Mouse (Mus musculus): ENCODE data around the gene Wwc1. TPM values are rescaled to one million over a fixed set of nuclear protein-coding genes. Genes with fewer than 3 reads are reported as not detected.

The Wwc1 gene
- polyA plus RNA-seq (2016; fragmentation: Nextera tagmentation; extraction: Ambion mirVana), result 14.6 and 15.2 TPM in 2 replicates

DNA sequence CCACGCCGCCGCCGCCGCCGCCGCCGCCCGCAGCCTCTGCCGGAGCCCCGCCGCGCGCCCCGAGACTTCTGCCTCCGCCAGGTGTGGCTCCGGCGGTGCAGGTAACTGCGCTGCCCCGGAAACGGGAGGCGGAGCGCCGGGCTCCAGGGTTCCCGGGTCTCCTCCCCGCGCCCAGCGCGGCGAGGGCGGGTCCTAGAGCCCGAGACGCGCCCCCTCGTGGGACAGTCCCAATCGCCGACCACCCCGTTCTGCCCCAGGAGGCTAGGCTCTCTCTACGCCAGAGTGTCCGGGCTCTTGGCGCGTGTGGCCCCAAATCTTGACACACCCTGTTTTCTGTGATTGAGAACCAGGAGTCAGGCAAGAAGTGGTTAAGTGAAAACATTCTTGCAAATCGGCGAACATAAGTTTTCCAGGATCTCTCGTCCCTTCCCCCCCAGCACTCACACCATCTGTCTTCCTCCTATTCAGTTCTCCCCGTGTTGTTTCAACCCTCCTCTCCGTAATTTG is at the start of gene Wwc1:
Gene Wwc1, minus strand, starts transcription at position 117 of the 507 bp plus-strand sequence.
- H3K36me3 ChIP-seq, result no peaks in the 10 kb centered on the region
- H3K9me3 ChIP-seq (replicated peaks), result no peaks in the 10 kb centered on the region
- H3K4me2 ChIP-seq (replicated peaks), result peak within 1 kb of the TSS; percentile 89
- H3K4me3 ChIP-seq, result peak within 1 kb of the TSS; percentile 86
- WGBS, result under 1% methylated on average over 38 of the region's 47 CpGs
- H3K9ac ChIP-seq, result peak within 1 kb of the TSS; percentile 91
- peak; percentile 60 for ATAC-seq (ENCODE audit: low FRiP score)
- H3K27ac ChIP-seq, result peak within 1 kb of the TSS; percentile 66; the same call in 1 of the 2 replicates
- H3K4me1 ChIP-seq, result peaks cover 40% of the 10 kb centered on the region
- peaks cover 32% of the 10 kb centered on the region for H3K27me3 ChIP-seq

DNA sequence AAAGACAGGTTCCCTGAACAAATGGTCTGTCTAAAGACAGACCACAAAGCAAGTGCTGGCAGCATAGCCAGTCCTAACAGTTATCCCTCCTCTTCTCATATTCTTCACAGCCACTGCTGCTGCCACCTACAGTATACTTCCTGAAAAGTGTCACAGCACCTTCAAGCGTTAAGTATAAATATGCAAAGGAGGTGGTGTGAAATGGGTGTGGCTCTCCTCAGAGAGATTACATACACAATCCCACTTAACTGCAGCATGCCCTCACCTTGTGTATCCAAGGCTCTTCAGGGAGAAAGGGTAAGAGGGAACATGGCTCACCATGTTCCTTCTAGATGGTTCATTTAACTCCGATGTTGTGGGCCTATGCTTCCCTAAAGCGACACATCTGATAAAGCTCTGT is 39.7 kb upstream of the Wwc1 start:
- no peak for ATAC-seq (ENCODE audit: low FRiP score)
- Histone ChIP-seq H3K27ac (no peak overlapping the region), H3K9ac (no peak overlapping the region), H3K9me3 (replicated peaks) (peaks cover 3% of the 10 kb centered on the region; the same call in 1 of the 2 replicates), H3K27me3 (no peaks in the 10 kb centered on the region), H3K36me3 (peaks cover 20% of the 10 kb centered on the region), H3K4me3 (no peak overlapping the region), H3K4me1 (no peaks in the 10 kb centered on the region), H3K4me2 (replicated peaks) (no peak overlapping the region)
- WGBS, result 69% methylated on average over 3 of the region's 3 CpGs

DNA sequence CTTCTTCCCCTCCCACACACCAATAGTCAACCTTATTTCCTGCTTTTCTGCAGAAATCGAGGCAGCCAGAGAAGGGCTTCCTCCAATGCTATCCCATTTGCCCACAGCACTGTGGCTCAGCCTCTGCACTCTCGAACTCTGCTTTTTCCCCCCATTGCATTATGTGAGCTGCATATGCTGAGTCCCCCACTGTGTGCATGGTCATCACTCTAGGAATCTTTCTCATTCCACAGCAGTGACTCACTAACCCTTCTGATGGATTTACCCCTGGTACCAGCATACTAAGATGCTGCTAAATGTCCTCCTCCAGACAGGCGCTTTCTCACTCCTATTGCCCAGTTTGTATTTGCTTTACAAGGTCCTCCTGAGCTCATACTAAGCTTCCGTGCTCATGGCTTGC is 32.9 kb upstream of the Wwc1 start:
- Histone ChIP-seq H3K27ac (no peak overlapping the region), H3K27me3 (no peaks in the 10 kb centered on the region), H3K9ac (no peak overlapping the region), H3K4me3 (no peak overlapping the region), H3K4me1 (peaks cover 9% of the 10 kb centered on the region), H3K9me3 (replicated peaks) (no peaks in the 10 kb centered on the region), H3K36me3 (peaks cover 5% of the 10 kb centered on the region), H3K4me2 (replicated peaks) (no peak overlapping the region)
- no peak for ATAC-seq (ENCODE audit: low FRiP score)
- WGBS, result 85% methylated on average over 4 of the region's 4 CpGs

DNA sequence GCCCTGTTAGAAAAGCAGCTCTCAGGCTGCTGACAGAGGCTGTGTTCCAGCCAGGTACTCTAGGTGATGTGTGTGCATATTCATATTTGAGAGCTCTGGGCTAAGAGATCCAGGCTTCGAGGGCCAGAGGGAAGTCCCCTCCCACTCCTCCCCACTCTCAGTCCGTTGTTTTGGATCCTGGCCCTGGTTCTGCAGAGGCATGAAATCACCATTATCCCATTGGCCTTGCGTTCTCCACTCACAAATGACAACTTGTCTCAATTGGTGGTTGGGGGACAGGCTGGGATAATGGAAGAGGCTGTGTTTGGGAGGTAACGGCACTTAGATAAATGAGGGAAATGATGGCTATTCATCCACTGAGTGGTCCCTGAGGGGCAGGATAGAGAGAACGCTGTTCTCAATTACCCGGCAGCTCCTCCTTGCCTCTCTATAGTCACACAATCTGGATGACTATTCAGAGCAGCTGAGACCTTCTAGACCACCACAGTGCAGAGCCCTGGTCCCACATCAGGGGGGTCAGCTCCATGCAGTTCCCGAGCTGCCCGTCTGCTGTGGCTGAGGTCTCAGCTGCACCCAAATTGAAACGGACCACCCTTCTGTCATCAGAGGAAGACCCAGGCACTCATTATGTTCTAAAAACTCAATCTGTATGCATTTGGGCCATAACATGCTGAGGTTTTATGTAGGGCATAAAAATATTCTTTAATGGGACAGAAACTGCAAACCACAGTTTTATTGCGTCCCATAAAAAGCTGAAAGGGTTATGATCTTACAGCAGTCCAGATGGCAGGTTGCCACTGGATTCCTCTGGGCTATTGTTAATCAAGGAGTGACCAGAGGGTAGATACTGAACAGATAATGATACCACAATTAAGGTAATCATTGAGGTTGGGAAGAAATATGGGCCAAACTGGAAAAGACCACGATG is 29.2 kb upstream of the Wwc1 start:
- Histone ChIP-seq H3K4me3 (no peak overlapping the region), H3K4me1 (peaks cover 9% of the 10 kb centered on the region), H3K9ac (no peak overlapping the region), H3K36me3 (peaks cover 10% of the 10 kb centered on the region), H3K27ac (peak overlapping the region; percentile 57), H3K9me3 (replicated peaks) (no peaks in the 10 kb centered on the region), H3K27me3 (no peaks in the 10 kb centered on the region), H3K4me2 (replicated peaks) (no peak overlapping the region)
- WGBS, result 43% methylated on average over 11 of the region's 11 CpGs
- peak; percentile 90 for ATAC-seq (ENCODE audit: low FRiP score)

DNA sequence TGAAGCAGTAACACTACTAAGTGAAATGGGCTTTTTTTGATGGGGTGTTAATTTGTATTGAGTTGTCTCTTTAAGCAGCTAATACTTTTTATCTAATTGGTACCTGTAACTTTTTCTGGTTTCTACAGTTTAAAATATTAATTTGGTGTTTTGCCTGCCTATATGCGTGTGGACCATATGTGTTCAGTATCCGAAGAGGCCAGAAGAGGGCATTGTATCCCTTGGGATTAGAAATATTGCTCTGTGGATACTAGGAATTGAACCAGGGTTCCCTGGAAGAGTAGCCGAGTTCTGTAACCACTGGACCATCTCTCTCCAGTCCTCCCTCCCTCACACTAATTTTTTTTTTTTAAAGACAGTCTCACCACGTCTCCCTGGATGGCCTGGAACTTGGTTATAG is 22.6 kb upstream of the Wwc1 start:
- Histone ChIP-seq H3K4me3 (no peak overlapping the region), H3K4me1 (peaks cover 30% of the 10 kb centered on the region), H3K9ac (no peak overlapping the region), H3K9me3 (replicated peaks) (no peaks in the 10 kb centered on the region), H3K27me3 (no peaks in the 10 kb centered on the region), H3K4me2 (replicated peaks) (no peak overlapping the region), H3K36me3 (peaks cover 2% of the 10 kb centered on the region), H3K27ac (no peak overlapping the region)
- 51% methylated on average over 4 of the region's 4 CpGs for WGBS
- no peak for ATAC-seq (ENCODE audit: low FRiP score)

DNA sequence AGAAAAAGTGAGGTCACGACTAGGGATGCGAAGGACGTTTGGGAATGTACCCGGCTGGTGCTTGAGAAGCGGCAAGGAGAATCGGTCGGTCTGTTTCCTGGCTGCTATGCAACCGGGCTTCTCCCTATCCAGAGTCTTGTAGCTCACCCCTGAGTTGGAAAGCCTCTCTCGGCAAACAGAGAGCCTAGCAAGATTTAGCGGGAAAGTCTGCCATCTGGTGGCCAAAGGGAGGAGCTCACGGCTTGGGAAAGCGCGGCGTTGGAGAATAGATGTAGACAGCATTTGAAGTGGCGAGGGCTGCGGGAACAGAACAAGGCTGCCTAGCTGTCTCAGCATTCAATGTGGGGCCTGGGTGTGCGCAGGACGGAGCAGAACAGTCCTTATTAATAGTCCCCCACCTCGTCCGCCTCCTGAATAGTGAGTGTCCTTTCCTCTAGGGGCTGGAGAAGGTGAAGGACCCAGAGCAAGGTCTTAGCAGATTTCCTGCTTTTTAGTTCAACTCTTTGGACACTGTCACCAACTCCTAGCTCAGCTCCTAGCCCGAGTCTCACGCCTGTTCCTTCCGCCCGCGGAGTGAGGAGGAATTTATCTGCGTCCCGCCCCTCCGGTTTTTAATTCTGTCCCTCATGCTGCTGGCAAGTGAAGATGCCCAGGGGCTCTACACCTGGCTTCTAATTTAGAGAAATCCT is 21.1 kb upstream of the Wwc1 start:
- no peak overlapping the region for H3K27ac ChIP-seq
- no peak overlapping the region for H3K4me3 ChIP-seq
- H3K9me3 ChIP-seq (replicated peaks), result no peaks in the 10 kb centered on the region
- peak overlapping the region; percentile 50 for H3K4me2 ChIP-seq (replicated peaks)
- 7% methylated on average over 28 of the region's 28 CpGs for WGBS
- H3K4me1 ChIP-seq, result peaks cover 30% of the 10 kb centered on the region
- H3K9ac ChIP-seq, result no peak overlapping the region
- ATAC-seq (ENCODE audit: low FRiP score), result peak; percentile 79
- no peaks in the 10 kb centered on the region for H3K36me3 ChIP-seq
- H3K27me3 ChIP-seq, result no peaks in the 10 kb centered on the region

DNA sequence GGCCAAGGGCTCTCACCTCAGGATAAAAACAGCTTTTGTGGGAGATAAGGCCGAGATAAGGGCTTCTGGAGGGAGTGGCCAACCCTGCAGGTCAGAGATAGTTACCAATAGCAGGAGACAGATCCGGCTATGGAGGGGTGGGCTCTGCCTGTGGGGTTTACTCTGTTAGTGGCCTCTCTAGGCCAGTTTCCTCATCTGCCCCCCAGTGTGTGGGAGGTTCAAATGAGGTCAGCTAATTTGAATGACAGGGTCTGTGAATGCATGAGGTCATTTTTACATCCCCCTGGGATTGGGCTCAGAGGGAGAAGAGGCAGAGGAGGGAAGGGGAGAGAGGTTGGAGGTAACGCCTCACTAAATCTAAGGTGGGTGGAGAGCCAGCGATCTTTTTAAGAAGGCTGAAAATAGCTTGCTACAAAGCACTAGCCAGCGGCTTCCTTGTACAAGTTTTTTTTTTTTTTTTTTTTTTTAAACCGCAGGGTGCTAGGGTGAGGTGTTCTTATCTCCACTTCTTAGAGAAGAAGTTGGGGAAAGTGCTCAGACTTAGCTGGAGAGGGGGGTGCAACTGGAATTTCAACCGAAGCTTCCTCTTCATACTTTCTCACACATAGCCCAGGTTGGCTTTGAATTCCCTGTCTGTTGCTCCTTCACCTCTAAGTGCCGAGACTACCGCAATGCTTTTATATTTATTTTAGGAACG is 20.4 kb upstream of the Wwc1 start:
- Histone ChIP-seq H3K4me3 (no peak overlapping the region), H3K9ac (no peak overlapping the region), H3K9me3 (replicated peaks) (no peaks in the 10 kb centered on the region), H3K36me3 (no peaks in the 10 kb centered on the region), H3K4me2 (replicated peaks) (peak overlapping the region; percentile 50), H3K27me3 (no peaks in the 10 kb centered on the region), H3K27ac (no peak overlapping the region), H3K4me1 (peaks cover 30% of the 10 kb centered on the region)
- 5% methylated on average over 10 of the region's 10 CpGs for WGBS
- ATAC-seq (ENCODE audit: low FRiP score), result peak; percentile 20

DNA sequence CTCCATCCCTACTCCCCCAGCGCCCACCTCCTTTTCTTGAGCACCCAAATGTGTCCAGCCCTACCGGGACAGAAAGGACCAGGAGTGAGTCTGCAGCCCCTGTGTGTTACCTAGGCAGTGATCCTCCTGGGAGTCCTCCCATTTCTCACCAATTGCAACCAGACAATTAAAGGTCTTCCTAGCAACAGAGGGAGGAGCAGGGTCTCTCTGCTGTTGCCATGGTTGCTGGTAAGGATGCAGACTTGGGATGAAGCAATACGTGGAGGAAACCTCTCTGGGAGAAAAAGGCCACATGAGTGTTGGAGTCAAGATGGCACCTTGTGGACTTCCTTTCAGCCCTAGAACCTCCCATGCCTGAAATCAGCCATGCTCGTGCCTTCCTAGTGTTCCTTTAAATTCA is 19.7 kb upstream of the Wwc1 start:
- 14% methylated on average over 4 of the region's 4 CpGs for WGBS
- H3K9me3 ChIP-seq (replicated peaks), result no peaks in the 10 kb centered on the region
- H3K4me3 ChIP-seq, result no peak overlapping the region
- no peak overlapping the region; the same call in 1 of the 2 replicates for H3K27ac ChIP-seq
- ATAC-seq (ENCODE audit: low FRiP score), result peak; percentile 30; the same call in 1 of the 2 replicates
- no peaks in the 10 kb centered on the region for H3K36me3 ChIP-seq
- 0 out of 2 replicates have a peak overlapping the region, but pooled peaks have one; percentile 13 for H3K4me2 ChIP-seq (replicated peaks)
- peaks cover 30% of the 10 kb centered on the region for H3K4me1 ChIP-seq
- no peaks in the 10 kb centered on the region for H3K27me3 ChIP-seq
- H3K9ac ChIP-seq, result peak overlapping the region; percentile 18; the same call in 1 of the 2 replicates

DNA sequence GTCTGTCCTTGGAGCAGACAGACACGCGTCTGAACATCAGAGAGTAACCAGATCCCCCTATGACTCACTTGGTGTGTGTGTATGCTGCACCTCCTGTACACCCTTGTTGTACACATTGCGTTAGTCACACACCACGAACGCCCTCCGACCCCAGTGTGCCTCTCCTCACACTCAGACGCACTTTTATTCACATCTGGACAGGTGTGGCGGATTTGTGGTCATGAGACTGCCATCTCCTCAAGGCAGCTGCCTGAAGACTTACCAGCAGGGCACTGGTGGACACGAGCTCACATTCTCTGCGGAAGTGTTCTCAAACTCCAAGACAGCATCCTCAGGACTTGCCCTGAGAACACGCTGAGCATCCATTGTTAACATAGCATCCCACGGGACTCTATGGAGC is 17.7 kb upstream of the Wwc1 start:
- ATAC-seq (ENCODE audit: low FRiP score), result no peak
- no peak overlapping the region for H3K27ac ChIP-seq
- H3K27me3 ChIP-seq, result no peaks in the 10 kb centered on the region
- no peak overlapping the region for H3K9ac ChIP-seq
- H3K36me3 ChIP-seq, result no peaks in the 10 kb centered on the region
- H3K4me3 ChIP-seq, result no peak overlapping the region
- no peaks in the 10 kb centered on the region for H3K9me3 ChIP-seq (replicated peaks)
- H3K4me2 ChIP-seq (replicated peaks), result no peak overlapping the region
- peaks cover 30% of the 10 kb centered on the region for H3K4me1 ChIP-seq
- 82% methylated on average over 12 of the region's 12 CpGs for WGBS

DNA sequence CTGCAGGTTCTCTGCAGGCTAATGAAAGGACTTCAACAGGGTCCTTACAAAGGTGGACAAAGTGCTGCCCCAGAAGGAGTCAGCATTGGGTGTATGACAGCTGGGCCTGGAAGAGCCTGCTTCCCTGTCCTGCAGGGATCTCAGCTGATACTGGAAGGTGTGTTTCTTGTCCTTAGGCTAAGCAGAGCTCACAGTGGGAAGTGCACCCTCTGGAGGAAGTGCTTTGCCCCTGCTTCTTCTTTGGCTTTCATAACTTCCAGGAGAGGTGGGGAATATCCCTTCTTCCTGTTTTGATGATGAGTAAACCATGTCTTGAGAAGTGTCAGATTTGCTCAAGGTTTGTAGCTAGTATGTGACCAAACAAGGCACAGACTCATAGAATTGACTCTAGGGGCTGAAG is 15.0 kb upstream of the Wwc1 start:
- peaks cover 13% of the 10 kb centered on the region for H3K4me1 ChIP-seq
- H3K36me3 ChIP-seq, result no peaks in the 10 kb centered on the region
- H3K4me2 ChIP-seq (replicated peaks), result no peak overlapping the region
- H3K9me3 ChIP-seq (replicated peaks), result no peaks in the 10 kb centered on the region
- H3K4me3 ChIP-seq, result no peak overlapping the region
- H3K9ac ChIP-seq, result no peak overlapping the region
- ATAC-seq (ENCODE audit: low FRiP score), result no peak
- H3K27me3 ChIP-seq, result no peaks in the 10 kb centered on the region
- no peak overlapping the region for H3K27ac ChIP-seq

DNA sequence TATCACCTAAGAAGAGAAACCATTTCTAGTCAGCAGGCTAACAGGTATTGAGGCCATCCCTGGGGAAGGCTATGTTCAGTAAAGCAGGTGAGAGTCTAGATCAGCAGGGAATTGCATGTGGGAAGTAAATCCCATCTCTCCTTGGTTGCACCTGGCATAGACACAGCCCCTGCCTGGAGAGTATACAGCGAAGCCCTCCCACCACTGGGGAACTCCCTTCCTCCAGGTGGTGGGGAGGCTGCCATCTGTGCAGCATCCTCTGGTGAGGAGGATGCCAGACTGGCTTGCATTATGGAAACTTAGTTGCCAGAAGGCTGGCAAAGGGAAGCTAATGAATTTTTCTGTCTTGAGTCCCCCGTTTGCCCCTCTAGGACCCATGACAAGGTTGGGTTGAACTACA is 11.5 kb upstream of the Wwc1 start:
- Histone ChIP-seq H3K9me3 (replicated peaks) (no peaks in the 10 kb centered on the region), H3K4me1 (no peaks in the 10 kb centered on the region), H3K9ac (no peak overlapping the region), H3K27me3 (no peaks in the 10 kb centered on the region; the same call in 1 of the 2 replicates), H3K4me3 (no peak overlapping the region), H3K27ac (no peak overlapping the region), H3K36me3 (no peaks in the 10 kb centered on the region), H3K4me2 (replicated peaks) (no peak overlapping the region)
- no peak for ATAC-seq (ENCODE audit: low FRiP score)
- WGBS, result 92% methylated on average over 2 of the region's 2 CpGs

DNA sequence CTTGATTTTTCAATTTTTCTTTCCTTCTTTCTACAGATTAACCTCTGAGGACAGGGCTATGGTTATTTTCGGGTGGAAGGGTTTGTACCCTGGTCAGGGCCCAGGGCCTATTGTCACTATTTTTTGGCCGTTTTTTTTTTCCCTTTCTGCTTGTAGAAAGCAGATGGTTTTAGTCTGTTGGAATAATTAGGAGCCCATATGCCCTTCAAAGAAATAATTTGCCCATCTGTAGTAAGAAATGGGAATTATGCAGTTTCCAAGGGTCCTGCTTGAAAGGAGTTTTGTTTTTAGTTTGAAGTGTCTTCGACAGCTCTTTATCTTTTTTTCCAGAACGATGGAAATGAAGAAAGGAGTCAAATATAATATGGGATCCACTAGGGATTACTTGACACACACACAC is 9.6 kb upstream of the Wwc1 start:
- H3K27ac ChIP-seq, result no peak overlapping the region
- no peak overlapping the region for H3K4me3 ChIP-seq
- H3K4me2 ChIP-seq (replicated peaks), result no peak overlapping the region
- H3K36me3 ChIP-seq, result no peaks in the 10 kb centered on the region
- no peak for ATAC-seq (ENCODE audit: low FRiP score)
- H3K27me3 ChIP-seq, result peaks cover 1% of the 10 kb centered on the region; the same call in 1 of the 2 replicates
- no peaks in the 10 kb centered on the region for H3K9me3 ChIP-seq (replicated peaks)
- WGBS, result 63% methylated on average over 4 of the region's 4 CpGs
- no peak overlapping the region for H3K9ac ChIP-seq
- peaks cover 5% of the 10 kb centered on the region; the same call in 1 of the 2 replicates for H3K4me1 ChIP-seq
